Mouse (Mus musculus): ENCODE data around the gene Nat8f5. TPM values are rescaled to one million over a fixed set of nuclear protein-coding genes. Genes with fewer than 3 reads are reported as not detected.
"Not testable (repeated sequence)": the region's sequence is repeated elsewhere in the genome, so short reads cannot be mapped to it uniquely, and the experiment has no call there.

Gene Nat8f5
- polyA plus RNA-seq, 1 experiment, result 32.2 TPM

- Histone ChIP-seq H3K4me1 (ENCODE audit: control insufficient read depth, insufficient read depth, low read length) (peaks cover 23% of the 10 kb centered on the region), H3K4me3 (ENCODE audit: insufficient read depth, low read depth, low read length) (peak within 1 kb of the TSS; percentile 52), H3K27me3 (replicated peaks; ENCODE audit: control insufficient read depth, insufficient read depth, low read length) (no peaks in the 10 kb centered on the region), H3K27ac (ENCODE audit: insufficient read depth, low read depth, low read length) (peak within 1 kb of the TSS; percentile 86), H3K36me3 (ENCODE audit: control insufficient read depth, insufficient read depth, low read length) (no peaks in the 10 kb centered on the region)
- 52% methylated on average over 7 of the region's 7 CpGs for WGBS
- DNase-seq, result peak; percentile 91
- TF ChIP-seq POLR2A (IDR thresholded peaks at IDR 0.05; ENCODE audit: low read depth, low read length) (peak; percentile 50), CTCF (conservative IDR thresholded peaks at IDR 0.05; ENCODE audit: insufficient read depth, insufficient read length, low read depth, low read length) (no peak)
Measured at GRCm38 (mm10) chr6:85831796-85832321, 11.1 kb upstream of the Nat8f5 start, which contains the start of gene Nat8. TSS of gene Nat8 (minus strand) at chr6:85832082.

GRCm38 (mm10) chr6:85829462-85829861 is 8.7 kb upstream of the Nat8f5 start:
- peak; percentile 77 for DNase-seq
- TF ChIP-seq CTCF (conservative IDR thresholded peaks at IDR 0.05; ENCODE audit: insufficient read depth, insufficient read length, low read depth, low read length) (no peak), POLR2A (IDR thresholded peaks at IDR 0.05; ENCODE audit: low read depth, low read length) (no peak)
- Histone ChIP-seq H3K27ac (ENCODE audit: insufficient read depth, low read depth, low read length) (peak overlapping the region; percentile 86; the same call in 1 of the 2 replicates), H3K4me1 (ENCODE audit: control insufficient read depth, insufficient read depth, low read length) (peaks cover 22% of the 10 kb centered on the region), H3K36me3 (ENCODE audit: control insufficient read depth, insufficient read depth, low read length) (no peaks in the 10 kb centered on the region), H3K4me3 (ENCODE audit: insufficient read depth, low read depth, low read length) (no peak overlapping the region), H3K27me3 (replicated peaks; ENCODE audit: control insufficient read depth, insufficient read depth, low read length) (no peaks in the 10 kb centered on the region)
- WGBS, result 54% methylated on average over 1 of the region's 1 CpGs

- H3K36me3 ChIP-seq (ENCODE audit: control insufficient read depth, insufficient read depth, low read length), result no peaks in the 10 kb centered on the region
- peaks cover 30% of the 10 kb centered on the region for H3K4me1 ChIP-seq (ENCODE audit: control insufficient read depth, insufficient read depth, low read length)
- peak; percentile 75 for DNase-seq
- peak overlapping the region; percentile 53 for H3K27ac ChIP-seq (ENCODE audit: insufficient read depth, low read depth, low read length)
- TF ChIP-seq POLR2A (IDR thresholded peaks at IDR 0.05; ENCODE audit: low read depth, low read length) (no peak), CTCF (conservative IDR thresholded peaks at IDR 0.05; ENCODE audit: insufficient read depth, insufficient read length, low read depth, low read length) (no peak)
- 43% methylated on average over 2 of the region's 2 CpGs for WGBS
- no peaks in the 10 kb centered on the region for H3K27me3 ChIP-seq (replicated peaks; ENCODE audit: control insufficient read depth, insufficient read depth, low read length)
- H3K4me3 ChIP-seq (ENCODE audit: insufficient read depth, low read depth, low read length), result no peak overlapping the region
Measured at GRCm38 (mm10) chr6:85825886-85826285, 5.1 kb upstream of the Nat8f5 start.

- Histone ChIP-seq H3K36me3 (ENCODE audit: control insufficient read depth, insufficient read depth, low read length) (no peaks in the 10 kb centered on the region), H3K4me1 (ENCODE audit: control insufficient read depth, insufficient read depth, low read length) (peaks cover 25% of the 10 kb centered on the region), H3K27me3 (replicated peaks; ENCODE audit: control insufficient read depth, insufficient read depth, low read length) (no peaks in the 10 kb centered on the region), H3K4me3 (ENCODE audit: insufficient read depth, low read depth, low read length) (no peak overlapping the region), H3K27ac (ENCODE audit: insufficient read depth, low read depth, low read length) (peak overlapping the region; percentile 66)
- TF ChIP-seq CTCF (conservative IDR thresholded peaks at IDR 0.05; ENCODE audit: insufficient read depth, insufficient read length, low read depth, low read length) (no peak), POLR2A (IDR thresholded peaks at IDR 0.05; ENCODE audit: low read depth, low read length) (no peak)
- DNase-seq, result peak; percentile 67
- 71% methylated on average over 1 of the region's 1 CpGs for WGBS
Measured at GRCm38 (mm10) chr6:85823382-85824090, 2.8 kb upstream of the Nat8f5 start.

- peak overlapping the region; percentile 92 for H3K27ac ChIP-seq (ENCODE audit: insufficient read depth, low read depth, low read length)
- H3K36me3 ChIP-seq (ENCODE audit: control insufficient read depth, insufficient read depth, low read length), result no peaks in the 10 kb centered on the region
- TF ChIP-seq POLR2A (IDR thresholded peaks at IDR 0.05; ENCODE audit: low read depth, low read length) (no peak), CTCF (conservative IDR thresholded peaks at IDR 0.05; ENCODE audit: insufficient read depth, insufficient read length, low read depth, low read length) (no peak)
- no peaks in the 10 kb centered on the region for H3K27me3 ChIP-seq (replicated peaks; ENCODE audit: control insufficient read depth, insufficient read depth, low read length)
- no peak overlapping the region for H3K4me3 ChIP-seq (ENCODE audit: insufficient read depth, low read depth, low read length)
- peak; percentile 74 for DNase-seq
- H3K4me1 ChIP-seq (ENCODE audit: control insufficient read depth, insufficient read depth, low read length), result peaks cover 23% of the 10 kb centered on the region
- 63% methylated on average over 4 of the region's 4 CpGs for WGBS
Measured at GRCm38 (mm10) chr6:85822286-85822685, 1.5 kb upstream of the Nat8f5 start.

- Histone ChIP-seq H3K27me3 (replicated peaks; ENCODE audit: control insufficient read depth, insufficient read depth, low read length) (no peaks in the 10 kb centered on the region), H3K4me1 (ENCODE audit: control insufficient read depth, insufficient read depth, low read length) (peaks cover 16% of the 10 kb centered on the region), H3K27ac (ENCODE audit: insufficient read depth, low read depth, low read length) (no peak overlapping the region), H3K4me3 (ENCODE audit: insufficient read depth, low read depth, low read length) (no peak overlapping the region), H3K36me3 (ENCODE audit: control insufficient read depth, insufficient read depth, low read length) (no peaks in the 10 kb centered on the region)
- WGBS, result 59% methylated on average over 1 of the region's 1 CpGs
- TF ChIP-seq CTCF (conservative IDR thresholded peaks at IDR 0.05; ENCODE audit: insufficient read depth, insufficient read length, low read depth, low read length) (no peak), POLR2A (IDR thresholded peaks at IDR 0.05; ENCODE audit: low read depth, low read length) (no peak)
- DNase-seq, result no peak
Measured at GRCm38 (mm10) chr6:85818338-85818737, 2.4 kb downstream of the Nat8f5 start.

GRCm38 (mm10) chr6:85813339-85813738 is 7.4 kb downstream of the Nat8f5 start:
- TF ChIP-seq CTCF (conservative IDR thresholded peaks at IDR 0.05; ENCODE audit: insufficient read depth, insufficient read length, low read depth, low read length) (no peak), POLR2A (IDR thresholded peaks at IDR 0.05; ENCODE audit: low read depth, low read length) (no peak)
- H3K27me3 ChIP-seq (replicated peaks; ENCODE audit: control insufficient read depth, insufficient read depth, low read length), result no peaks in the 10 kb centered on the region
- H3K36me3 ChIP-seq (ENCODE audit: control insufficient read depth, insufficient read depth, low read length), result no peaks in the 10 kb centered on the region
- peak; percentile 73 for DNase-seq
- H3K4me1 ChIP-seq (ENCODE audit: control insufficient read depth, insufficient read depth, low read length), result peaks cover 8% of the 10 kb centered on the region; the same call in 1 of the 2 replicates
- H3K27ac ChIP-seq (ENCODE audit: insufficient read depth, low read depth, low read length), result peak overlapping the region; percentile 31; the same call in 1 of the 2 replicates
- H3K4me3 ChIP-seq (ENCODE audit: insufficient read depth, low read depth, low read length), result no peak overlapping the region
- WGBS, result 60% methylated on average over 2 of the region's 2 CpGs

- not testable (repeated sequence) for H3K4me3 ChIP-seq (ENCODE audit: insufficient read depth, low read depth, low read length); H3K36me3 ChIP-seq (ENCODE audit: control insufficient read depth, insufficient read depth, low read length); H3K27me3 ChIP-seq (replicated peaks; ENCODE audit: control insufficient read depth, insufficient read depth, low read length); H3K4me1 ChIP-seq (ENCODE audit: control insufficient read depth, insufficient read depth, low read length)
- DNase-seq, result peak; percentile 87
- 32% methylated on average over 3 of the region's 3 CpGs for WGBS
- H3K27ac ChIP-seq (ENCODE audit: insufficient read depth, low read depth, low read length), result peak overlapping the region; percentile 67
Measured at GRCm38 (mm10) chr6:85810942-85811537, 9.7 kb downstream of the Nat8f5 start.

- DNase-seq; H3K4me1 ChIP-seq (ENCODE audit: control insufficient read depth, insufficient read depth, low read length); H3K4me3 ChIP-seq (ENCODE audit: insufficient read depth, low read depth, low read length); H3K27me3 ChIP-seq (replicated peaks; ENCODE audit: control insufficient read depth, insufficient read depth, low read length); H3K36me3 ChIP-seq (ENCODE audit: control insufficient read depth, insufficient read depth, low read length): not testable (repeated sequence)
- 61% methylated on average over 3 of the region's 3 CpGs for WGBS
- H3K27ac ChIP-seq (ENCODE audit: insufficient read depth, low read depth, low read length), result peak overlapping the region; percentile 89
Measured at GRCm38 (mm10) chr6:85810514-85810913, 10.3 kb downstream of the Nat8f5 start.

- 64% methylated on average over 3 of the region's 3 CpGs for WGBS
Measured at GRCm38 (mm10) chr6:85809784-85810183, 11.0 kb downstream of the Nat8f5 start.

More at GRCm38 (mm10) chr6:85809784-85810183, 11.0 kb downstream of the Nat8f5 start:
- not testable (repeated sequence) for H3K4me1 ChIP-seq (ENCODE audit: control insufficient read depth, insufficient read depth, low read length); H3K27me3 ChIP-seq (replicated peaks; ENCODE audit: control insufficient read depth, insufficient read depth, low read length); H3K36me3 ChIP-seq (ENCODE audit: control insufficient read depth, insufficient read depth, low read length)
- peak overlapping the region; percentile 89 for H3K27ac ChIP-seq (ENCODE audit: insufficient read depth, low read depth, low read length)
- H3K4me3 ChIP-seq (ENCODE audit: insufficient read depth, low read depth, low read length), result peak overlapping the region; percentile 31; the same call in 1 of the 2 replicates
- DNase-seq, result peak; percentile 78

Data from kidney, adult 2 months (tissue).